Mouse (Mus musculus): ENCODE results near the gene Aim2. TPM values are rescaled to one million over a fixed set of nuclear protein-coding genes. Genes with fewer than 3 reads are reported as not detected.
"Not testable (repeated sequence)": the region's sequence is repeated elsewhere in the genome, so short reads cannot be mapped to it uniquely, and the experiment has no call there.

The Aim2 gene
- polyA plus RNA-seq, 1 experiment from 2014 or later, result 1.5 TPM

- no peaks in the 10 kb centered on the region for H3K27me3 ChIP-seq (replicated peaks)
- no peak overlapping the region for H3K4me2 ChIP-seq
- no peaks in the 10 kb centered on the region for H3K4me1 ChIP-seq
- H3K27ac ChIP-seq, result no peak overlapping the region
- ATAC-seq (replicated peaks), result no peak
- no peak overlapping the region for H3K4me3 ChIP-seq
- H3K9me3 ChIP-seq, result no peaks in the 10 kb centered on the region
- WGBS, result 92% methylated on average over 1 of the region's 1 CpGs
- no peak overlapping the region for H3K9ac ChIP-seq
- H3K36me3 ChIP-seq (replicated peaks), result no peaks in the 10 kb centered on the region
Observed at GRCm38 (mm10) chr1:173443061-173443460, 92.4 kb downstream of the Aim2 start.

DNA sequence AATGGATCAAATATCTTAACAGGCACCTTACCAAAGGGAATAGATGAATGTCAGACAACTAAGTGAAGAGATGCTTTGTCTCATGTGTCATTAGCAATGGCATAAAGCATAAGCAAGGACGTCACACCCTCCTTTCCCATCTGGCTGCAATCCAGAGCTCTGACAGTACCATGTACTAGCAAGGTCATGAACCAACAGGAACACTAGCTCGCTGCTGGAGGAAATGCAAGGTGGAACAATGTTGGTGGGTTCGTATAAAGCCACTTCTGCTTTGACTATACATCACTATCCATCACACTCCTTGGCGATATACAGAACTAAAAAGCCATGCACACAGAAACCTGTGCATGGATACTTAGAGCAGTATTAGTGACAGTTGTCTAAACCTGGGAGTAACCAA is 96.4 kb downstream of the Aim2 start:
- WGBS, result 77% methylated on average over 4 of the region's 4 CpGs
- no peaks in the 10 kb centered on the region for H3K4me1 ChIP-seq
- no peak for ATAC-seq (replicated peaks)
- no peaks in the 10 kb centered on the region for H3K9me3 ChIP-seq
- no peaks in the 10 kb centered on the region for H3K27me3 ChIP-seq (replicated peaks)
- no peak overlapping the region for H3K4me3 ChIP-seq
- no peak overlapping the region for H3K4me2 ChIP-seq
- H3K36me3 ChIP-seq (replicated peaks), result no peaks in the 10 kb centered on the region
- no peak overlapping the region for H3K9ac ChIP-seq
- no peak overlapping the region for H3K27ac ChIP-seq

DNA sequence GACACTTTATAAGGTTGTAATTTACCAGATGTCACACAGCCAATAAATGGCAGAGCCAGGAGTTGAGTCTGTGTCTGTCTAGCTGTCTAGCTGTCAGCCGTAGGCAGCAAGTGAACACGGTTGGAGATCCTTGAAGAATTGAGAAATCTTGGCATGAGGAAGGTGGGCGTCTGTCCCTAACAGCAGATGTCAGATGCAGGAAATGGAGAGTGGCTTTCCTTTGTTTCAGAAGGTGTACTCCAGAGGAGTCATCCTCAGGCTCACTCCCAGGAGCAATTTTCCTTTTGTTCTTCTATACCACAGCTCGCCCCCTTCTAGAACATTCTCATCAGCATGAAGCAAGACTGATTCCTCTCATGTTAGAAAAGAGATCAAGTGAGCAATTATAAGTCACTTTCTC is 99.9 kb downstream of the Aim2 start:
- Histone ChIP-seq H3K27me3 (replicated peaks) (no peaks in the 10 kb centered on the region), H3K9ac (no peak overlapping the region), H3K9me3 (no peaks in the 10 kb centered on the region), H3K36me3 (replicated peaks) (no peaks in the 10 kb centered on the region), H3K4me3 (no peak overlapping the region), H3K4me1 (no peaks in the 10 kb centered on the region), H3K27ac (no peak overlapping the region), H3K4me2 (no peak overlapping the region)
- WGBS, result 93% methylated on average over 4 of the region's 4 CpGs
- ATAC-seq (replicated peaks), result no peak

- Histone ChIP-seq H3K9ac (no peak overlapping the region), H3K9me3 (no peaks in the 10 kb centered on the region), H3K36me3 (replicated peaks) (no peaks in the 10 kb centered on the region), H3K4me1 (no peaks in the 10 kb centered on the region), H3K27me3 (replicated peaks) (no peaks in the 10 kb centered on the region), H3K4me2 (no peak overlapping the region), H3K4me3 (no peak overlapping the region), H3K27ac (no peak overlapping the region)
- ATAC-seq (replicated peaks), result no peak
- WGBS, result 94% methylated on average over 5 of the region's 5 CpGs
Observed at GRCm38 (mm10) chr1:173451665-173452064, 101.0 kb downstream of the Aim2 start.

- Histone ChIP-seq H3K36me3 (replicated peaks) (no peaks in the 10 kb centered on the region), H3K9me3 (no peaks in the 10 kb centered on the region), H3K27me3 (replicated peaks) (no peaks in the 10 kb centered on the region), H3K27ac (no peak overlapping the region), H3K4me1 (no peaks in the 10 kb centered on the region), H3K4me2 (no peak overlapping the region), H3K9ac (no peak overlapping the region), H3K4me3 (no peak overlapping the region)
- peak; percentile 86 for ATAC-seq (replicated peaks)
- 55% methylated on average over 7 of the region's 7 CpGs for WGBS
Observed at GRCm38 (mm10) chr1:173456139-173456754, 105.6 kb downstream of the Aim2 start.

GRCm38 (mm10) chr1:173456761-173457160 is 106.1 kb downstream of the Aim2 start:
- Histone ChIP-seq H3K9me3 (no peaks in the 10 kb centered on the region), H3K27ac (no peak overlapping the region), H3K27me3 (replicated peaks) (no peaks in the 10 kb centered on the region), H3K9ac (no peak overlapping the region), H3K4me3 (no peak overlapping the region), H3K4me2 (no peak overlapping the region), H3K4me1 (no peaks in the 10 kb centered on the region), H3K36me3 (replicated peaks) (no peaks in the 10 kb centered on the region)
- no peak for ATAC-seq (replicated peaks)
- 93% methylated on average over 5 of the region's 5 CpGs for WGBS

DNA sequence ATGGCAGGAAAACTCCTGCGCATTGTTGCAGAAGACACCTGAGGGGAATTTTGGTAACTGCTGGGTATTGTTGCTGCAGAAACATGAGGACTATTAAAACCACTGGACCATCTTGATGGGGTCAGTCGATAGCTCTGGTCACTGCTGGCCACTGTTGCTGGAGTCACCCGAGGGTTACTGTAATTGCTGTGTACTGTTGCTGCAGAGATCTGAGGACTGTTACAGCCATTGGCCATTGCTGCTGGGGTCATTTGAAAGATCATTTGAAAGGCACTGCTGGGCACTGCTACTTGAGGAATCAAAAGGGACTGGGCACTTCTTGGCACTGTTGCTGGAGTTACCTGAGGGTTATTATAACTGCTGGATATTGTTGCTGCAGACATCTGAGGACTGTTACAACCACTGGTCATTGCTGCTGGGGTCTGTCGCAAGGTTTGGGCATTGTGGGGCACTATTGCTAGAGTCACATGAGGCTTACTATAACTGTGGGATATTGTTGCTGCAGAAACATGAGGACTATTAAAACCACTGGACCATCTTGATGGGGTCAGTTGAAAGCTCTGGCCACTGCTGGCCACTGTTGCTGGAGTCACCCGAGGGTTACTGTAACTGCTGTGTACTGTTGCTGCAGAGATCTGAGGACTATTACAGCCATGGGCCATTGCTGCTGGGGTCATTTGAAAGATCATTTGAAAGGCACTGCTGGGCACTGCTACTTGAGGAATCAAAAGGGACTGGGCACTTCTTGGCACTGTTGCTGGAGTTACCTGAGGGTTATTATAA is 129.9 kb downstream of the Aim2 start:
- WGBS, result 94% methylated on average over 5 of the region's 5 CpGs
- not testable (repeated sequence) for H3K4me1 ChIP-seq; H3K4me2 ChIP-seq; H3K27me3 ChIP-seq (replicated peaks); H3K36me3 ChIP-seq (replicated peaks); H3K4me3 ChIP-seq; H3K9me3 ChIP-seq; ATAC-seq (replicated peaks); H3K9ac ChIP-seq; H3K27ac ChIP-seq

DNA sequence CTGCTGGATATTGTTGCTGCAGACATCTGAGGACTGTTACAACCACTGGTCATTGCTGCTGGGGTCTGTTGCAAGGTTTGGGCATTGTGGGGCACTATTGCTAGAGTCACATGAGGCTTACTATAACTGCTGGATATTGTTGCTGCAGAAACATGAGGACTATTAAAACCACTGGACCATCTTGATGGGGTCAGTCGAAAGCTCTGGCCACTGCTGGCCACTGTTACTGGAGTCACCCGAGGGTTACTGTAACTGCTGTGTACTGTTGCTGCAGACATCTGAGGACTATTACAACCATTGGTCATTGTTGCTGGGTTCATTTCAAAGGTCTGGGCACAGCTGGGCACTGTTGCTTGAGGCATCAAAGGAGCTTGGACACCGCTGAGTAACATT is 130.5 kb downstream of the Aim2 start:
- H3K9me3 ChIP-seq; H3K27me3 ChIP-seq (replicated peaks); H3K4me1 ChIP-seq; ATAC-seq (replicated peaks); H3K4me3 ChIP-seq; H3K36me3 ChIP-seq (replicated peaks); H3K27ac ChIP-seq; H3K9ac ChIP-seq; H3K4me2 ChIP-seq: not testable (repeated sequence)
- 91% methylated on average over 3 of the region's 3 CpGs for WGBS

DNA sequence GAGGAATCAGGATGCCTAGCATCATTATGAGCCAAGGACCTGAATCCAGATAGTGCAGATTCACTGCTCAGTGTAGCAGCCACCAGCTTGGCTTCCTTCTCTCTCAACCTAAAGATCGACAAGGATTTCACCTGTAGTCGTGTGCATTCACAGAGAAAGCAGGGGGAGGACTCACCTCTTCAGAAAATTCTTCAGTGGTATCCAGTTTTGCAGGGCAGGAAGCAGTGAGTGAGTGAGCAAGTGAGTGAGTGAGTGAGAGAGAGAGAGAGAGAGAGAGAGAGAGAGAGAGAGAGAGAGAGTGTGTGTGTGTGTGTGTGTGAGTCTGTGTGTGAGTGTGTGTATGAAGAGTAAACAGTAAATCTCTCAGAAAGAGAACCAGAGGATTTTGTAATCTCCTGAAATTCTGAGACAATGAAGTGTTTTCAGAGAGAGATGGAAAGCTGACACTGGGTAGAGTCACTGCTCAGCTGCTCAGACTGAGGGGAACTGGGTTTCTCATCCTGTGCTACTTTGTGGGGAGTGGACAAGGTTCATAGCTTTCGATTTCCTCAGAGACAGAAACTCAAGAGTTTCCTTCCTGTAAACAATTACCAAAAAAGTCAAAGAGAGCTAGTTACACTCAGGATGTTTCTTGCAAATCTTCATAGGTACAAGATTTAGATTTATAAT is 140.3 kb downstream of the Aim2 start, which contains the start of gene Ifi206:
Gene Ifi206 (minus strand): TSS at position 230 of the 669 bp plus-strand sequence.
- H3K4me3 ChIP-seq; H3K9ac ChIP-seq; ATAC-seq (replicated peaks); H3K36me3 ChIP-seq (replicated peaks); H3K27me3 ChIP-seq (replicated peaks); H3K4me1 ChIP-seq; H3K9me3 ChIP-seq; H3K27ac ChIP-seq; H3K4me2 ChIP-seq: not testable (repeated sequence)
- WGBS, result 80% methylated on average over 3 of the region's 3 CpGs

DNA sequence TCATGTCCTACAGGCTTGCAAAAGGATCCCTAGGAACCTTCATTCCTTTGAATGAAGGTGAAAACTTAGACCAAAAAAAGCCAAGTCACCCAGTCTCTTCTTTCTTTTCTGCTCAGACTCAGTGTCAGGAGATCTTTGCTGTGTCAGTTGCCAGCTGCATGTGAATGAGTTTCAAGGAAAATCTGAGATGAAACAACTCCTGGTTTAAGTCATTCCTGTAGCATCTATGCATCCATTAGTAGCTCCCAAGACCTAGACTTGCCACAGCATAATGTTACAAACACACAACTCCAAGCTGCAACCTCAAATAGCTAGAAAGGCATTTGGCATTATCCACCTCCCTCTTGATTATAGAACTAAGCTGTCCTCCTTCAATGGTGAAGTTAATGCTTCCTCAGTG is 140.8 kb downstream of the Aim2 start:
- not testable (repeated sequence) for H3K27ac ChIP-seq; H3K36me3 ChIP-seq (replicated peaks); H3K4me3 ChIP-seq; H3K4me1 ChIP-seq; H3K9me3 ChIP-seq; H3K4me2 ChIP-seq; H3K27me3 ChIP-seq (replicated peaks); H3K9ac ChIP-seq; ATAC-seq (replicated peaks)

- H3K36me3 ChIP-seq (replicated peaks); H3K9me3 ChIP-seq; ATAC-seq (replicated peaks); H3K4me3 ChIP-seq; H3K4me1 ChIP-seq; H3K9ac ChIP-seq; H3K27ac ChIP-seq; H3K27me3 ChIP-seq (replicated peaks); H3K4me2 ChIP-seq: not testable (repeated sequence)
- 94% methylated on average over 2 of the region's 2 CpGs for WGBS
Observed at GRCm38 (mm10) chr1:173510595-173510994, 159.9 kb downstream of the Aim2 start.

Measured in midbrain, embryonic 15.5 days (tissue).